Mouse (Mus musculus) testis, adult 2 months (tissue): ENCODE data around the gene D11Wsu47e.

Source experiments
- CTCF ChIP-seq: fragments of 200-500 bp; IDR thresholded peaks from 2 replicates; pipeline ENCODE4 v1.5.1; 2012; ENCODE audit warnings: low read depth, mild to moderate bottlenecking, inconsistent platforms, low read length, moderate library complexity; ENCODE audit not compliant: control insufficient read depth, insufficient read depth, insufficient replicate concordance
- POLR2A ChIP-seq: fragments of 200-500 bp; IDR thresholded peaks from 2 replicates; pipeline ENCODE4 v1.6.1; 2012; ENCODE audit warnings: low read depth, mild to moderate bottlenecking, inconsistent platforms, low read length, moderate library complexity; ENCODE audit not compliant: control insufficient read depth

DNA sequence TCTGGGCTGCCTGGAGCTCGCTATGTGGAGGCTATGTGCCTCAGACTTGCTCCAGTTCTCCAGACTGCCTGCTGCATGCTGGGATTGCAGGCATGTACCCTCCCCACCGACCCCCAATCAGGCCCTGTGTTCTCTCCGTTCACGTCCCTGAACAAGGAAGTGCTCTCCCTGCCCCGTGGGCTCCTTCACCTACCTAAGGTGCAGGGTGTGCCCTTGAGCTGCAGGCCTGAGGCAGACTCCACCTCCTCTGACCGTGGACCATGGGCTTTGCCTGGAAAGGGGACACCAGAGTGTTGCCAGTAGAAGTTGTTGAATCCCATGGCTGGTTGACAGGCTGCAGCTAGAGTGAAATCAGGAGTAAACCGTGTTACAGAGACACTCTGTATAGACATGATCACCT is 15.4 kb downstream of the D11Wsu47e start:
- TF ChIP-seq CTCF (no peak), POLR2A (no peak)
